Mouse (Mus musculus) layer of hippocampus, adult 11-12 months (tissue): Measurements from ENCODE around the gene Csnk1g2.
A peak's percentile ranks its signal among the peaks of the same experiment; 100 is the strongest.

Experiments used
- DNase-seq: peaks from one replicate; pipeline ENCODE4 v3.0.0; 2022; ENCODE audit warnings: low spot score

The Csnk1g2 gene

DNA sequence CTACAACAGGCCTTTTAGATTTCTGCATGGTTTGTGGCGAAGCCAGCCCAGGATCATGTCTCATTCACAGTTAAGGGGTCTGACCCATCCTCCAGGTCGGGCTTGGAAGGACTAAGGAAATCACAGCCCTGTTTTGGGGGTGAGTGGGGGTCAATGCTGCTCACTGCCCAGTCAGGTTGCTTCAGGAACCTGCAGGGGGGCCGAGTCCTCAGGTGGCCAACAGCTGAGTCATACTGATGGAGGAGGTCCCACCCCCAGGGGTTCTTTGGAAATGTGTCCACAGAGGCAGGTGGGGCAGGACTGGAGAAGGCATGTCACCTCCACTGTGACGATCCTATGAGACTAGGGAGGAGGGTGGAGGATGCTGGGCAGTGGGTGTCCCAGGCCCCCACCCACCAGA lies 42.8 kb downstream of the Csnk1g2 start:
- no peak for DNase-seq

DNA sequence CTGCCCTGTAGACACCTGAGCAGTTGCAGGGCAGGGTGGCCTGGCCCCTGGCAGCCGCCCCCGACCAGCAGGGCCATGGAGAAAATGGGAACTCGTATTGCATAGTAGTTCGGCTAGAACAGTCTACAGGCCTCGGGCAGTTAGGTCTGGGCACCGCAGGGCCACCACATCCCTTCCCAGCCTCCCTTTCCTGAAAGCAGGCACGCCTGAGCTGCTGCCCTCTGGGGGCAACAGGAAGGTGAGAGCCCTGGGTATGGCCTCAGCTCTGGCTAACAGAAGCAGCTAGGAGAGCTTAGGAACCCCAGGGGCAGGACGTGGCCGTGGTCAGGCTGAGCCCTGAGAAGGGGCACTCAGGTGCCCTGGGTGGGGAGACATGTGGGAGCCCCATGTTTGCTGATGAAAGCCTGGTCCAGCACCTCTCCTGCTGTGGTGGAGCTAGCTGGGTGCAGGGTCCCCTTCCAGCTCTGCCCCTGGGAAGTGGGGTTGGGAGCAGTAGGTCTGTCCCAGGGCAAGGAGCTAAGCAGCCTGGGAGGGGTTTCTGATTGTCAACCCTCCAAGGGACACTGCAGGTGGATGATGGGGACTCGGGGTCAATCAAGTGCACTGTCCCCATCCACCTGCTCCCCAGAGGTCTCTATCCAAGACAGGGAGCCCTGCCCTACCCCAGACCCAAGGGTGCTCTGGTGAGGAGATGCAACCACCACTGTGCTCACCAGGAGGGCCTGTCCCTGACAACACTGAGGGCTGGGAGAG lies 43.5 kb downstream of the Csnk1g2 start:
- DNase-seq: no peak

DNA sequence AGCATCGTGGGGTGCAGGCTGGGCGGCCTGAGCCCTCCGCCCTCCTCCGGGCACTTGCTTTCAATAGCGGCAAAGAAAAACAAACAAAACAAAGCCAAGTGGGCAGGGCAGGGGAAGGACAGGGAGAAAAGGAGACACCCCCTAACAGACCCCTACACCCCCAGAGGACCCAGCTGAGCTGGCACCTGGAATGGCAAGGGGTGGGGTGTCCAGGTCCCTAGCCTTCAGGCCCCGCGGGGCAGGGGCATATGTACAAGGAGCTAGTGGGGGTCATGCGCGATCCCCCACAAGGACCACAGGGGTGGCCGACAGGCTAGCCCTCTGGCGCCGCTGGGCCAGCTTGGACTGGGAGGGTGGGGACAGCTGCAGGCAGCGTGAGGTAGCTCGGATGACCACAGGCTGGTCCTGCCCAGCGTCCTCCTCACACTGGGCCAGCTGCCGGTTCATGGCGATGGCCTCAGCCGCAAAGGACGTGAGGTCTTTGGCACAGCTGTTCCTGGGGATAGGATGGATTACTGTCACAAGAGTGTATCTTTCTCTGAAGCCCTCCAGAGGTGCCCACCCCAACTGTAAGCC lies 44.3 kb downstream of the Csnk1g2 start:
- no peak for DNase-seq

DNA sequence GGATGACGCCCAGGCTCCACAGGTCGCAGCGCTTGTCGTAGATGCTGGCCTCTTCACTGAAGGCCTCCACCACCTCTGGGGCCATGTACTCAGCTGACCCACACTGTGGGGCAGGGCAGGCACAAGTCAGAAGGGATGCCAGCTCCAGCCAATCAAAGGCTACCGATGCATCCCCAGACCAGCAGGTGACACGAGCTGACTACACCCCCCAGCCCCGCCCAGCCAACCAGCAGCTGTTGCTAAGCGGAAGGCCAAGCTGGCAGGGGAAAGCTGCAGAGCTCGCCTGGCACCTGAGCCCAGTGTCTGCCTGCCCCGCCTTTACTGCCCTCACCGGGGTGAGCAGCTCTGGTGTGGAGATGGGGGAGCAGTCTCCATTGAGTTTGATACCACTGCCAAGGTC lies 46.0 kb downstream of the Csnk1g2 start:
- no peak for DNase-seq

DNA sequence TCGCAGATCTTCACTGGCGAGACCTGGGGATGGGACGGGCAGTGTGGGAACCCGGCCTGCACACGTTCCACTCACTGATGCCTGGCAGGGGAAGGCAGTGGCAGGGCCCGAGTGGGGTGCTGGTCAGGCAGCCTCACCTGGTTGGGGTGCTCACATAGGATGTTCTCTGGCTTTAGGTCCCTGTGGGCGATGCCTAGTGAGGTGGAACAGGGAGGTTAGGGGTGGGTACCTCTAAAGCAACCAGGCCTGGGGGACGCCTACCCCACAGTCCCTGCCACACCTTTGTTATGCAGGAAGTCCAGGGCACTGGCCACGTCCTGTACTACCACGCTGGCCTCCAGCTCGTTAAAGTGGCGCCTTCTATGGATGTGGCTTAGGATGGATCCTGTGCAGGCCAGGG lies 46.4 kb downstream of the Csnk1g2 start:
- no peak for DNase-seq

DNA sequence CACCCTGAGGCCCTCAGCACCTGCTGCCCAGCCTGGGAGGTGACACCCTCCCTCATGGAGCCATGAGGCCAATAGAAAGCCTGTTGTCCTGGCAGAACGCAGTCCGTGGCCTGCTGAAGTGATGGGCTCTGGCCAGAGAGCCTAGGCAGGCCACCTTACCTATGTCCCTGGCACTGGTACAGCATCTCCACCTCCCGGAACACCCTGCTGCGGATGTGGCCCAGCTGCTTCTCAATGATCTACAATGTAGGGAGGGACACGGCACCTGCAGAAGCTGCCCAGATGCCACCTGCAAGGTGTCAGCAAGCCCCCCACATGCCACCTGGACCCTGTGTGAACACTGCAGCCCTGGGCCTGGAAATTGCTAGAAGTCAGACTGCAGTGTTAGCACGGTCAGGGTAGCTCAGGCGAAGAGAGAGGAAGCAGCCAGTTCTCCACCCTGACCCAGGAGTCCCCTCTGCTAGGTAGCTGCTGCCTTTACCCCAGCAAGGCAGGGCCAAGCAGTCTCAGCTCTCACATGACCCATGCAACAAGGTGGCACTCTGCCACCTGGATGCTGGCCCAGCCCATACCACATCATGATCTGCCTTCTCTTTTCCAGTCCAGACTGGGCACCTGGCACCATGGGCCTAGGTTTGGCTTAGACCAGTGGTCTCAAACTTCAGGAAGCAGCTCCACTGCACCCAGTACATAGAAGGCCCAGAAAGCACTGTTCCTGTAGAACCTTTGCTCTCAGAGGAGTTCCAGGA lies 47.3 kb downstream of the Csnk1g2 start:
- DNase-seq: no peak

DNA sequence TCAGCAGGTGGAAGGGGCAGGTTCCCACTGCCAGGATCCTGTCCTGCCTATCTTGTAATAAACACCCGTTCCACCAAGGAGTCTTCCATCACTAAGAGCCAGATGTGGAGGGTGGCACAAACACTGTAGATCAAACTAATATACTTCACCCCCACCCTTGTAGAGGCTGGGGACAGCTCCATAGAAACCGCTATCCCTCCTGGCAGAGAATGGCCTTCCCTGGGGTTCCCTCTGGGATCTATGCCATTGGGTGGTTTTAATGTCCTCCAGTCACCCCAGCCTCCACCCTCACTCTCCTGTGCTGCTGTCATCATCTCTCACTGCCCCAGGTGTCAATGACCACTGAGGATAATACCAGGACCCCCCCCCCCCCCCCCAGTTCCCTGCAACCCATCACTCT lies 47.9 kb downstream of the Csnk1g2 start:
- DNase-seq: no peak

DNA sequence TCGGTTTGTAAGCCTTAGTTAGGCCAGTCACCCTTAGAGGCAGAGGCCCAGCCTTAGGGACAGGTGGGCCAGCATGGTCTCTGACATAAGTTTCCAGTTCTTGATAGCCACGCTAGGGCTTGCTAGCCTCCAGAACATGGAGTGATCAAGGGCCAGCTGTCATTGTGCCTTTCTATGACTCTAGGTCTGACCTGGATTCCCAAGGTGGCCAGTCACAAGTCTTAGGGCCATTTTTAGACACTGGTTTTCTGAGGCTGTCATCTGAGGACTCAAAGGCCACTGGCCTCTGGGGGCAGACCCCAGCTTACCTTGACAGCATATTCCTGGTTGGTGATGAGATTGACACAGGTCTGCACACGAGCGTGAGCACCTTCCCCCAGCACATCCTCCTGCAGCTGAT lies 48.6 kb downstream of the Csnk1g2 start:
- DNase-seq: no peak

DNA sequence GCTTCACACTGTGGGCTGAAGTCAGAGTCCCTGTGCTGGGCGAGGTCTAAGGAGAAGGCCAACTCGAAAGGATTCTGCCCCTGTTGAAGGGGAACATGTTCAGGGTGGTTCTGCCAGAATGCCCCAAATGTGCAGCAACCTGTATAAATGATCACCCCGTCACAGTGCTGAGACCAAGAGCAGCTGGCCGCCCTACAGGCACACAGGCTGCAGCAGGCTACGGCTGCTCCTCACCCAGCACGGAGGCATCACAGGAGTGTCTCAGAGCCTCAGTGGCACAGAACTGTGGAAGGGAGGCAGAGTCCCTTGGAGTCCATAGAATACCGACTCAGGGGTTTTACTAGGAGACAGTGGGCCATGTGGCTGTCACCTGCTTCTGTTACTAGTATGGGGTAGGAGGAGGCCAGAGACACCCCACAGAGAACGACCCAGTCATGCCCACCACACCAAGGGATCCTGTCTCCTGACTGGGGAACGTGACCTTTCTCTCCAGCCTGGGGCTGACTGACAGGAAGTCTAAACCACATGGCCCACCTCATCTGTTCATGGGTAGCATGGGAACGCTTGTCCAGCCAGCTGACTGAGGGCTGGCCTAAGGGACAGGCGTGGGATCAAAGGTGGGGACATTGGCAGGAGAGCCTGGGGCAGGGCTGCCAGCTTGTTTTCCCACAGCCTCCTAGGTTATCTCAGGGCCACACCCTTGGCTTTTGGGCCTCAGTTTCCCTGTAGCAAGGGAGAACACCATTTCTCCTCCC lies 49.5 kb downstream of the Csnk1g2 start:
- DNase-seq: no peak

DNA sequence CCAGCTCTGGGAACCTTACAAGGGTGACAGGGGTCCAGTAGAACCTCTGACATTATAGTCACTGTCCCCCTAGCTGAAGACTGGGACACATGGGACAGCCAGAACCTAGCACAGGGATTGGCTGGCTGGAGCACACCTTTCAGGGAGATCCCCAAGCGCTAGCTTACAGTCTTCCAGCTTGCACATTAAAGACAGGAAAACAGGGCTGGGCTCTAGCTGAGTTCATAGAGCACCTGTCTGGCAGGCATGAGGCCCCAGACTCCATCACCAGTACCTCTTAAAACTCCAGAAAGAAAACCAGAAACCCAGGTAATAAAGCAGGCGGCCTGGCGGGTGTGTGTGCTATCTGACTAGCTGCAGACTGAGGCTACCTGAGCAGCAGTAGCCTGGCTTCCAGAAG lies 51.1 kb downstream of the Csnk1g2 start:
- DNase-seq: no peak

DNA sequence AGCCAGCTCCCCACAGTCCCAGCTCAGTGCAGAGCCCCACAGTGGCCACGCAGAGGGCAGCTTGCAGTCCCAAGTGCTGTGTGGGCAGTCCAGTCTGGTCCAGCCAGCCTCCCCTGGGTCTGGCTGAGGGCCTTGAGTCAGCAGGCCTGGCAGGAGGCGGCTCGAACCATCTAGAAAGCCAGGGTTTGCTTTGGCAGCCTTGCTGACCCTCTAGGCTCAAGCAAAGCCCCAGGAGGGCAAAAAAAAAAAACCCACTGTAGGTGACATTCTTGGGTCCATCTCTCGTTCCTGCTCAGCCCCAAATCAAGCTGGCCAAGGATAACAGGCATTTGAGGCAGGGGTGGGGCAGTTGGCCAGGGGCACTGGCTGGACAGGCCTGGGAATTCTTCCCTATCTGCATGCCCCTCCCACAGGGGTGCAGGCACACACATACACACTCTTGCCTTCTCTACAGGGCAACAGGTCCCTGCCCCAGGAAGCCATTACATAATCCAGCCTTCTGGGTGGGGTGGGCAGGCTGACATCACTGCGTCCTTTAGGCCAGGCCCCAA lies 51.6 kb downstream of the Csnk1g2 start:
- DNase-seq: no peak

DNA sequence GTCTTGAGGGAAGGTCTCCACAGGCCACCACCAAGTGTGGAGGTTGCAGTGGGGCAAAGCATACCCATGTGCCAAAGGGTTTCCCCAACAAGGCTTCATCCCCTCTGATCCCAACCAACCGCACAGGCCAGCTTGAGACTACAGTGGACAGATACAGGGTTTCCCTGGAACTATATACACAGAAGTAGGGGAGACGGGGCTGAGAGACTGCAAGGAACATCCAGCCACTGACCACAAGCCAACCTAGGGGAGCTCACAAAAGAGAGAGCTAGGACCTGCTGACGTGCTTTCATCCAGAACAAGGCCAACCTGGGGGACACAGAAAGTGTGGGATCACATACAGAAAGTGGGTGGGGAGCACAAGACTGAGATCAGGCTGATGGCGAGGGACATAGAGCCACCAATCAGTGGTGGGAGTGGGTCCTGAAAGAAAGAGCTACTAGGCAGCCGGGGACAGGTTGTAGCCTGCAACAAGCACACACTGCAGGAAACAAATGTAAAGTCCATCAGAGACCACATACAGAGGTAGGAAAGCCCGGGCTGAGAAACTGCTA lies 52.3 kb downstream of the Csnk1g2 start:
- no peak for DNase-seq

DNA sequence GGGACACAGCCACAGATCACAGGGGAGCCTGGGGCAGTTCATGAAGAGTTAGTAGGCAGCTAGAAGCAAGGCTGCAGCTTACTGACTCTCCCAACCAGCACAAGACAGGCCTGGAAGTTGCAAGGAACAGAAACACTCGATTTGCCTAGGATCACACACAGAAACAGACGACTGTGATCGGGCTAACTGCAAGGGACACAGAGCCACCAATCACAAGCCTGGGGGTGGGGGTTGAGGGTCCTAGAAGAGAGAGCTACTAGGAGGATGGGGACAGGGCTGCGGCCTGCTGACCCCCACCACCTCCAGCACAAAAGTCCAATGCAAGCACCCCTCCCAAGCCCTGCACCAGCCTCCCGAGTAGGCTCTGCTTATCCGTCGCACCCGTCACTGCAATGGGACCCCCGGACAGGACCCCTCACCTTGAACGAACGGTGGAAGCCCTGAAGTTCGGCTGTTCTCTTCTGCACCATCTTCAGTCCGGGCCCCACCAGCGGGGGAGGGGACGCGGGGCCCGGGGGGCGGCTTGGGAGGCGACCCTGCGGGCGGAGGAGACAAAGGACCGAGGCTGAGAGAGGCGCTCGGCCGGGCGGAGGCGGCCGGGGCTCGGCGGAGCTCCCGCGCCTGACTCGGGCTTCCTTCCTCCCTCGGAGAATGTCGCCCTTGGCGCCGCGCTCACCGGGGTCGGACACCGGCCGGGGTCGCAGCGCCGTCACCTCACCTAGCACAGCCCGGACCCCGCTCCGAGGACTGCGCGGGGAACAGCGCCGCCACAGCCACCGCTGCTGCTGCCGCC lies 53.0 kb downstream of the Csnk1g2 start:
- DNase-seq: no peak

DNA sequence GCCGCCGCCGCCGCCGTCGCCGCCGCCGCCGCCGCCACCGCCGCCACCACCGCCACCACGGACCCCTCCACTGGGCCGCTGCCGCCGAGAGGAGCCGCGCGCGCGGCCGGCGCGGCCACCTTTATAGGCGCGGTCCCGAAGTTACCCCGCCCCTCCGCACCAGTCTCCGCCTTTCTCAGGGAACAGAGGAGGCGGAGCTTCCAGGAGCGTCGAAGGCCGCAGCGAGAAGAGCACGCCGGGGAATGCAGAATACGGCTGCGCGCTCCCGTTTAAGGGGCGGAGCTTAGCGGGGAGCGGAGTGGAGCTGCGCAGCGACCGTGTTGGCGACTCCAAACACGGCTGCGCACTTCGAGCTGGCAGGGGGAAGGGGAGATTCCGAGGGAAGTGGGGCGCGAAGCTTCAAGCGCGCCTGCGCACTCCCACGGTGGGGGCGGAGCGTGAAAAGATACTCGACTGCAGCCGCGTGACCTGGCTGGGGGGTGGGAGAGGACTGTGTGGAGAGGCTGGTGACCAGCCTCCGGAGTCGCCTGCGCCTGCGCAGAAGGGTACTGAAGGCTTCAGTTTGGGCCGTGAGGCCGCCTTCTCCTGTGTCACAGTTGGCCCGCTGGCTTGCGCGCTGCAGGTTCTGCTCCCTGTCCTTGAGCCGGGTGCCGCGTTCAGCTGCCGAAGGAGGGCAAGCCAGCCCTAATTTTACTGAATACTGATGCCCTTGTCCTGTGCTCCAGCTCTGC lies 53.7 kb downstream of the Csnk1g2 start:
- peak; percentile 99 for DNase-seq

DNA sequence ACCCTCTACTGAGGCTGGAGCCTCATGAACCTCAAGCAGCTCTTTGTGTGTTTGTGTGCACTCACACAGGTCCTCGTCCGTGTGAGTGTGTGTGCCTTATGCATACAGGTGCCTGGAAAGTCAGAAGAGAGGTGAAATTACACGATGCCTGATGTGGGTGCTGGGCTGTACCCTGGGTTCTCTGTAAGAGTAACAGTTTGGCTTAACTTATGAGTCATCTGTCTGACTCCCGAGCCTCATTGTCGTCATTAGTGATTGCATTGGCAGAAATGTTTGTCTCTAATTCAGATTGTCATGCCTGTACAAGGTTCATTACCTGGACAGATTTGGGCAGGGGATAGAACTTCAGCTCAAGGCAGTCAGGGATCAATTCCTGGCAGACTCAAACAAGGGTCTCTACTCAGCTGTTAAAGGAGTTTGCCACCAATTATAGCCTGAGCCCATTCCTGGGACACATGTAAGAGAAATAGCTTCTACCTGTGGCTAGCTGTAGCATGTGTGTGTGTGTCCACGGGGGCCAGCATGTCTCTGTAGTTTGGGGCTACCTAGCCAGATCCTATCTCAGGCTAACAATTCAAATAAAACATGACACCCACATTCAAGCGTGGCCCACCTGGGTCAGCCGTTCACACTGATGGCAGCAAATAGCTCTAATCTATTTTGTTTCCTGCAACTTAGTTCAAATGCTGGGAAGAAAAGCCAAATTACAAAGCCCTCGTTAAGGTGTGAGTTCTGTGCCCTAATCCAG lies 54.7 kb downstream of the Csnk1g2 start:
- DNase-seq: no peak

DNA sequence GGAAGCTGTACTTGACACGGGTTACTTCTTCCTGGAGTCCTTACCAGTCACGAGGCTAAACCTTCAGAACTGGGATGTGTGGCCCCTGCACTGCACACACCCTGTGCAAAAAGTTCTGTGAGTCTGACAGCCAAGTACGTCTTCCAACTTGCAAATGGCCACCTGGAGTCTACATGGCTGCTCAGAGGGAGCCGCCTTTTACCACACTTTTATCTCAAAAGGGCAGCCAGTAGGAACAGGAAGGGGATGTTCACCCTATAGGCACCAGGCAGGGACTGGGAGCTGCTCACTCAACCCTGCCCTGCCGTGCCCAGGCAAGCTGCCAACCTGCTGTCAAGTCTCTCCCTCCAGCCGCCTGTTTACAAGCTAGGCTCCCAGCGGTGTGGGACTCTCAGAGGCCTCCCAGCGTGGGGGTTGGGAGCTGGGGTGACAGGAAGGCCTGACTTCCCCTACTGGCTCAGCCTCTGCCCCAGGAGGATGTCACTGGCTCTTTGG lies 55.4 kb downstream of the Csnk1g2 start, which contains the start of gene Mknk2:
Gene Mknk2 (minus strand): TSS at position 171 of the 495 bp plus-strand sequence.
- peak; percentile 89 for DNase-seq

DNA sequence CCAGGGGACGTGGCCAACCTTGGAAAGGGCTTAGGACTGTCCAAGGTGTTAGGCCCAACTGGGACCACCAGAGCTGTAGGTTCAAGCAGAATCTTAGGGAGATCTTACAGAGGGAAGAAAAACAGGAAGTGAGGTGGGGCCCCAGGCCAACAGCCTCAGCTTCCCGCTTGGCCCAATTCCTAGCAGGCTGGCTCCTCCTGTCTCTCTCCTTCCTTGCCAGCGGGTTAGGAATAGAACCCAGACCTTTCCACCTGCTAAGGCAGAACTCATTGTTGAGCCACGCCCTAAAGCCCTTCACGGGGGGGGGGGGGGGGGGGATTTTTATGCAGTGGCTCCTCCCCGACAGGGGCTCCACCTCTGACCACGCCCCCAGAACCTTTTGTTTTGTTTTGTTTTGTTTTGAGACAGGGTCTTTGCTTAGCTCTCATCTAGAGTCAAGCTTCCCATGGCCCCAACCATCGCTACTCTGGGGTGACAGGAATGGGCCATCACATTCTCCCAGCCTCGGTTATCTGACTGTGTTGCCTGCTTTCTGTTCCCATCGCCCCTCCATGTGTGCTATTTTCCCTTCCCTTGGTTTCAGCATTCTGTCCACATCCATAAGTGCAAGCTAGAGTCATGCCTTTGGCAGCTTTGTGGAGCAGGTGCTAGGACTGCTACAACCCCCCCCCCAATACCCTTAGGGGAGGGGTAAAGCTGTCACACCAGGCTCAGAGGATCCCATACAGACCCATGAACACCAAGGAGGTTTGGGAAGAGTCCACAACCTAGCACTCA lies 56.2 kb downstream of the Csnk1g2 start:
- no peak for DNase-seq

DNA sequence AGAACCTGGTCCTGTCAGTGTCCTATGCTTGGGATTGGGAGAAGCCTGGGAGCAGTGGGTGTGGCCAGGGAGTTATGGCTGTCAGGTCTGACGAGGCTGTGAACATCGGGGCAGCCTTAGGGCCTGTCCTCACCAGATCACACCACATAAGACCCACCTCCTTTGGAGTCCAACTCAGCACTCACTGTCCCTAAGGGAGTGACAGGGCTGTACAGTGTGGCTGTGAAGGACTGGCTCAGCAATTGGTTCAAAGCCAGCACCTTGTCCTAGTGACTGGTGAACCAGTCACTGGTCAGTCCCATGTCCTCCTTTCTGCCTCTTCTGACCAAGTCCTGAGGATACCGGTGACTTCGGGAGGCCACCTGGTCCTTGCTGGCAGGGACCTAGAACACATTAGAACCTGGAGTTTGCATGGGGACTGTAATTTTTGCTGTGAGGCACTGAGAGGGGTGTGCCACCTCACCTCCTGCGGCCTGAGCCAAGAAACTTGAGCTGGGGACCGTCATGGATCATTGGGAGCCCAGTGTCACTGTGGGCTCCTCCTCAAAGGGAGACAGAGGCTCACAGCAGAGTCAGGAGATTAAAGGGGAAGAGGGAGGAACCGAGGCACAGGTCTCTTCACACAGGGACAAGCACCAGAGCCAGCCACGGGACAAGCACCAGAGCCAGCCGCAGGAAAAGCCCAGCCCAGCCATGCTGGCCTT lies 57.1 kb downstream of the Csnk1g2 start:
- DNase-seq: no peak
